Mouse (Mus musculus) heart, embryonic 12.5 days (tissue): ENCODE results near the gene Nrp1. TPM values are rescaled to one million over a fixed set of nuclear protein-coding genes. Genes with fewer than 3 reads are reported as not detected.

ENCODE experiments used
- ATAC-seq: fragments of 200-750 bp; cut with Nextera tagmentation; 2 replicates; pipeline ENCODE4 v1.8.0; 2017; ENCODE audit warnings: moderate TSS enrichment, moderate library complexity; ENCODE audit not compliant: insufficient number of reproducible peaks, low FRiP score
- H3K27ac ChIP-seq: fragments of 300-500 bp; sonication (generic); 2 replicates; pipeline ENCODE4 v1.5.1; 2016; ENCODE audit warnings: mild to moderate bottlenecking, moderate library complexity; ENCODE audit not compliant: poor library complexity, severe bottlenecking
- H3K27me3 ChIP-seq: fragments of 300-500 bp; sonication (generic); replicated peaks from 2 replicates; pipeline ENCODE4 v1.6.1; 2016; ENCODE audit warnings: mild to moderate bottlenecking, moderate library complexity
- H3K36me3 ChIP-seq: fragments of 300-500 bp; sonication (generic); 2 replicates; pipeline ENCODE4 v1.6.1; 2016; ENCODE audit warnings: mild to moderate bottlenecking, moderate library complexity
- H3K4me1 ChIP-seq: fragments of 300-500 bp; sonication (generic); replicated peaks from 2 replicates; pipeline ENCODE4 v1.6.1; 2016; ENCODE audit warnings: mild to moderate bottlenecking
- H3K4me2 ChIP-seq: fragments of 300-500 bp; sonication (generic); 2 replicates; pipeline ENCODE4 v1.6.1; 2016; ENCODE audit warnings: mild to moderate bottlenecking, moderate library complexity
- H3K4me3 ChIP-seq: fragments of 300-500 bp; sonication (generic); 2 replicates; pipeline ENCODE4 v1.5.1; 2016; ENCODE audit warnings: mild to moderate bottlenecking
- H3K9ac ChIP-seq: fragments of 300-500 bp; sonication (generic); 2 replicates; pipeline ENCODE4 v1.6.1; 2016; ENCODE audit warnings: mild to moderate bottlenecking, moderate library complexity
- H3K9me3 ChIP-seq: fragments of 300-500 bp; sonication (generic); replicated peaks from 2 replicates; pipeline ENCODE4 v1.6.1; 2016; ENCODE audit warnings: mild to moderate bottlenecking, moderate library complexity
- WGBS: fragments of 180-500 bp; shearing (Covaris S2); methylation state at CpG from one replicate; pipeline ENCODE4 v1.1.7; 2016; 5-methylcytosine and 5-hydroxymethylcytosine counted together
- polyA plus RNA-seq: library from polyadenylated mRNA; unstranded; fragments of >200 nt; fragmentation: Nextera tagmentation; extraction: Ambion mirVana; gene quantifications from 2 replicates; pipeline ENCODE4 v1.2.1, GENCODE M21; 2016

Nrp1 gene
- polyA plus RNA-seq, 1 experiment from 2014 or later: 135 TPM

- H3K4me1 ChIP-seq: peaks cover 58% of the 10 kb centered on the region
- no peak overlapping the region for H3K9ac ChIP-seq
- no peak for ATAC-seq
- whole genome bisulfite sequencing: 72% methylated on average over 5 of the region's 5 CpGs
- no peak overlapping the region for H3K4me3 ChIP-seq
- H3K4me2 ChIP-seq: no peak overlapping the region
- H3K27me3 ChIP-seq: no peaks in the 10 kb centered on the region
- no peaks in the 10 kb centered on the region for H3K36me3 ChIP-seq
- H3K27ac ChIP-seq: no peak overlapping the region
- H3K9me3 ChIP-seq: no peaks in the 10 kb centered on the region
Observed at GRCm38 (mm10) chr8:128394671-128395193, 36.3 kb downstream of the Nrp1 start.

GRCm38 (mm10) chr8:128396968-128397367 lies 38.6 kb downstream of the Nrp1 start:
- no peaks in the 10 kb centered on the region for H3K27me3 ChIP-seq
- H3K4me3 ChIP-seq: no peak overlapping the region
- no peak overlapping the region for H3K27ac ChIP-seq
- H3K4me1 ChIP-seq: peaks cover 48% of the 10 kb centered on the region
- no peak overlapping the region for H3K4me2 ChIP-seq
- no peak overlapping the region for H3K9ac ChIP-seq
- ATAC-seq: no peak
- H3K9me3 ChIP-seq: no peaks in the 10 kb centered on the region
- 64% methylated on average over 7 of the region's 7 CpGs for WGBS
- H3K36me3 ChIP-seq: 0 out of 2 replicates have a peak, but pooled peaks cover 4% of the 10 kb centered on the region

- no peak overlapping the region for H3K27ac ChIP-seq
- peaks cover 48% of the 10 kb centered on the region for H3K4me1 ChIP-seq
- WGBS: 39% methylated on average over 3 of the region's 3 CpGs
- no peak overlapping the region for H3K4me2 ChIP-seq
- H3K36me3 ChIP-seq: 0 out of 2 replicates have a peak, but pooled peaks cover 8% of the 10 kb centered on the region
- ATAC-seq: no peak
- no peaks in the 10 kb centered on the region for H3K27me3 ChIP-seq
- no peak overlapping the region for H3K9ac ChIP-seq
- H3K9me3 ChIP-seq: no peaks in the 10 kb centered on the region
- no peak overlapping the region for H3K4me3 ChIP-seq
Observed at GRCm38 (mm10) chr8:128397441-128397840, 39.0 kb downstream of the Nrp1 start.

- Histone ChIP-seq H3K9ac (no peak overlapping the region), H3K27ac (no peak overlapping the region), H3K9me3 (no peaks in the 10 kb centered on the region), H3K4me2 (no peak overlapping the region), H3K27me3 (no peaks in the 10 kb centered on the region), H3K4me3 (no peak overlapping the region), H3K4me1 (peaks cover 47% of the 10 kb centered on the region), H3K36me3 (0 out of 2 replicates have a peak, but pooled peaks cover 8% of the 10 kb centered on the region)
- 81% methylated on average over 11 of the region's 11 CpGs for WGBS
- ATAC-seq: no peak
Observed at GRCm38 (mm10) chr8:128398472-128399091, 40.2 kb downstream of the Nrp1 start.

GRCm38 (mm10) chr8:128400286-128400685 lies 41.9 kb downstream of the Nrp1 start:
- no peak overlapping the region for H3K4me3 ChIP-seq
- no peaks in the 10 kb centered on the region for H3K27me3 ChIP-seq
- peaks cover 38% of the 10 kb centered on the region for H3K4me1 ChIP-seq
- H3K27ac ChIP-seq: no peak overlapping the region
- H3K9ac ChIP-seq: no peak overlapping the region
- no peak overlapping the region for H3K4me2 ChIP-seq
- no peaks in the 10 kb centered on the region for H3K9me3 ChIP-seq
- no peak for ATAC-seq
- 0 out of 2 replicates have a peak, but pooled peaks cover 11% of the 10 kb centered on the region for H3K36me3 ChIP-seq
- WGBS: 83% methylated on average over 5 of the region's 5 CpGs

- H3K4me3 ChIP-seq: no peak overlapping the region
- peaks cover 37% of the 10 kb centered on the region for H3K4me1 ChIP-seq
- H3K9ac ChIP-seq: no peak overlapping the region
- 73% methylated on average over 2 of the region's 2 CpGs for WGBS
- H3K27me3 ChIP-seq: no peaks in the 10 kb centered on the region
- 0 out of 2 replicates have a peak, but pooled peaks cover 11% of the 10 kb centered on the region for H3K36me3 ChIP-seq
- H3K4me2 ChIP-seq: no peak overlapping the region
- H3K27ac ChIP-seq: no peak overlapping the region
- H3K9me3 ChIP-seq: no peaks in the 10 kb centered on the region
- no peak for ATAC-seq
Observed at GRCm38 (mm10) chr8:128404876-128405275, 46.5 kb downstream of the Nrp1 start.

- H3K4me1 ChIP-seq: peaks cover 70% of the 10 kb centered on the region
Observed at GRCm38 (mm10) chr8:128413381-128413780, 55.0 kb downstream of the Nrp1 start.

GRCm38 (mm10) chr8:128415730-128416684 lies 57.6 kb downstream of the Nrp1 start:
- 35% methylated on average over 4 of the region's 4 CpGs for WGBS
- peaks cover 54% of the 10 kb centered on the region for H3K4me1 ChIP-seq
- peak; percentile 48 for ATAC-seq
- peak overlapping the region; percentile 61 for H3K9ac ChIP-seq
- no peaks in the 10 kb centered on the region for H3K9me3 ChIP-seq
- H3K27ac ChIP-seq: peak overlapping the region; percentile 86
- H3K27me3 ChIP-seq: no peaks in the 10 kb centered on the region
- H3K4me2 ChIP-seq: peak overlapping the region; percentile 46
- H3K36me3 ChIP-seq: peaks cover 15% of the 10 kb centered on the region
- no peak overlapping the region for H3K4me3 ChIP-seq

More at GRCm38 (mm10) chr8:128413381-128413780, 55.0 kb downstream of the Nrp1 start:
- Histone ChIP-seq H3K36me3 (0 out of 2 replicates have a peak, but pooled peaks cover under 1% of the 10 kb centered on the region), H3K4me3 (no peak overlapping the region), H3K9me3 (no peaks in the 10 kb centered on the region), H3K4me2 (no peak overlapping the region), H3K27ac (no peak overlapping the region), H3K9ac (no peak overlapping the region), H3K27me3 (no peaks in the 10 kb centered on the region)
- 64% methylated on average over 4 of the region's 4 CpGs for WGBS
- no peak for ATAC-seq

GRCm38 (mm10) chr8:128416896-128417295 lies 58.5 kb downstream of the Nrp1 start:
- Histone ChIP-seq H3K9ac (no peak overlapping the region), H3K4me2 (no peak overlapping the region), H3K27ac (no peak overlapping the region), H3K4me3 (no peak overlapping the region), H3K9me3 (no peaks in the 10 kb centered on the region), H3K4me1 (peaks cover 52% of the 10 kb centered on the region), H3K36me3 (peaks cover 20% of the 10 kb centered on the region), H3K27me3 (no peaks in the 10 kb centered on the region)
- no peak for ATAC-seq
- WGBS: 47% methylated on average over 2 of the region's 2 CpGs

- peaks cover 32% of the 10 kb centered on the region for H3K36me3 ChIP-seq
- H3K9me3 ChIP-seq: no peaks in the 10 kb centered on the region
- 88% methylated on average over 10 of the region's 10 CpGs for WGBS
- no peak overlapping the region for H3K27ac ChIP-seq
- peaks cover 46% of the 10 kb centered on the region for H3K4me1 ChIP-seq
- no peaks in the 10 kb centered on the region for H3K27me3 ChIP-seq
- H3K4me3 ChIP-seq: no peak overlapping the region
- ATAC-seq: no peak
- no peak overlapping the region for H3K4me2 ChIP-seq
- no peak overlapping the region for H3K9ac ChIP-seq
Observed at GRCm38 (mm10) chr8:128417956-128418796, 59.8 kb downstream of the Nrp1 start.
